Mouse (Mus musculus): ENCODE data around the gene Tmf1. TPM values are rescaled to one million over a fixed set of nuclear protein-coding genes. Genes with fewer than 3 reads are reported as not detected.

Tmf1 gene
- polyA plus RNA-seq, 1 experiment from 2014 or later = 37.7 TPM

- Histone ChIP-seq H3K4me3 (ENCODE audit: low read depth, low read length) (no peak overlapping the region), H3K4me1 (ENCODE audit: control insufficient read depth, insufficient read depth, low read length) (no peaks in the 10 kb centered on the region), H3K27me3 (replicated peaks; ENCODE audit: control insufficient read depth, insufficient read depth, low read length) (no peaks in the 10 kb centered on the region), H3K27ac (replicated peaks; ENCODE audit: low read depth, low read length) (no peak overlapping the region), H3K9me3 (ENCODE audit: control insufficient read depth, low read length) (no peaks in the 10 kb centered on the region), H3K4me2 (ENCODE audit: low read depth, low read length) (no peak overlapping the region), H3K9ac (ENCODE audit: low read depth, low read length) (no peak overlapping the region), H3K36me3 (ENCODE audit: control insufficient read depth, insufficient read depth, low read length) (0 out of 2 replicates have a peak, but pooled peaks cover 17% of the 10 kb centered on the region)
- DNase-seq (ENCODE audit: low spot score) (no peak), ATAC-seq (ENCODE audit: low read depth) (no peak)
- WGBS = 82% methylated on average over 5 of the region's 5 CpGs
Observed at GRCm38 (mm10) chr6:97116896-97117295, 62.0 kb downstream of the Tmf1 start.

- no peak overlapping the region for H3K27ac ChIP-seq (replicated peaks; ENCODE audit: low read depth, low read length)
- H3K4me3 ChIP-seq (ENCODE audit: low read depth, low read length) = no peak overlapping the region
- H3K27me3 ChIP-seq (replicated peaks; ENCODE audit: control insufficient read depth, insufficient read depth, low read length) = no peaks in the 10 kb centered on the region
- H3K36me3 ChIP-seq (ENCODE audit: control insufficient read depth, insufficient read depth, low read length) = 0 out of 2 replicates have a peak, but pooled peaks cover 18% of the 10 kb centered on the region
- no peaks in the 10 kb centered on the region for H3K9me3 ChIP-seq (ENCODE audit: control insufficient read depth, low read length)
- no peak overlapping the region for H3K9ac ChIP-seq (ENCODE audit: low read depth, low read length)
- 52% methylated on average over 3 of the region's 3 CpGs for WGBS
- no peaks in the 10 kb centered on the region for H3K4me1 ChIP-seq (ENCODE audit: control insufficient read depth, insufficient read depth, low read length)
- ATAC-seq (ENCODE audit: low read depth) (no peak), DNase-seq (ENCODE audit: low spot score) (no peak)
- no peak overlapping the region for H3K4me2 ChIP-seq (ENCODE audit: low read depth, low read length)
Observed at GRCm38 (mm10) chr6:97114821-97115220, 64.1 kb downstream of the Tmf1 start.

- 71% methylated on average over 8 of the region's 8 CpGs for WGBS
- no peaks in the 10 kb centered on the region for H3K27me3 ChIP-seq (replicated peaks; ENCODE audit: control insufficient read depth, insufficient read depth, low read length)
- no peak overlapping the region for H3K4me2 ChIP-seq (ENCODE audit: low read depth, low read length)
- H3K4me1 ChIP-seq (ENCODE audit: control insufficient read depth, insufficient read depth, low read length) = no peaks in the 10 kb centered on the region
- H3K4me3 ChIP-seq (ENCODE audit: low read depth, low read length) = no peak overlapping the region
- H3K9me3 ChIP-seq (ENCODE audit: control insufficient read depth, low read length) = no peaks in the 10 kb centered on the region
- H3K36me3 ChIP-seq (ENCODE audit: control insufficient read depth, insufficient read depth, low read length) = 0 out of 2 replicates have a peak, but pooled peaks cover 18% of the 10 kb centered on the region
- no peak overlapping the region for H3K9ac ChIP-seq (ENCODE audit: low read depth, low read length)
- H3K27ac ChIP-seq (replicated peaks; ENCODE audit: low read depth, low read length) = no peak overlapping the region
- peak; percentile 22 for DNase-seq (ENCODE audit: low spot score)
- ATAC-seq (ENCODE audit: low read depth) = no peak
Observed at GRCm38 (mm10) chr6:97112177-97112576, 66.7 kb downstream of the Tmf1 start.

GRCm38 (mm10) chr6:97106777-97107176 is 72.1 kb downstream of the Tmf1 start:
- Histone ChIP-seq H3K36me3 (ENCODE audit: control insufficient read depth, insufficient read depth, low read length) (no peaks in the 10 kb centered on the region), H3K4me3 (ENCODE audit: low read depth, low read length) (no peak overlapping the region), H3K4me2 (ENCODE audit: low read depth, low read length) (no peak overlapping the region), H3K9ac (ENCODE audit: low read depth, low read length) (no peak overlapping the region), H3K4me1 (ENCODE audit: control insufficient read depth, insufficient read depth, low read length) (no peaks in the 10 kb centered on the region), H3K27me3 (replicated peaks; ENCODE audit: control insufficient read depth, insufficient read depth, low read length) (no peaks in the 10 kb centered on the region; the same call in 1 of the 2 replicates), H3K9me3 (ENCODE audit: control insufficient read depth, low read length) (no peaks in the 10 kb centered on the region), H3K27ac (replicated peaks; ENCODE audit: low read depth, low read length) (no peak overlapping the region)
- 11% methylated on average over 2 of the region's 2 CpGs for WGBS
- peak; percentile 94 for DNase-seq (ENCODE audit: low spot score)
- ATAC-seq (ENCODE audit: low read depth) = peak; percentile 75

GRCm38 (mm10) chr6:97106106-97106505 is 72.8 kb downstream of the Tmf1 start:
- 82% methylated on average over 8 of the region's 8 CpGs for WGBS

GRCm38 (mm10) chr6:97104264-97104852 is 74.6 kb downstream of the Tmf1 start:
- no peak overlapping the region for H3K27ac ChIP-seq (replicated peaks; ENCODE audit: low read depth, low read length)
- 79% methylated on average over 7 of the region's 7 CpGs for WGBS
- no peaks in the 10 kb centered on the region; the same call in 1 of the 2 replicates for H3K4me1 ChIP-seq (ENCODE audit: control insufficient read depth, insufficient read depth, low read length)
- H3K4me2 ChIP-seq (ENCODE audit: low read depth, low read length) = no peak overlapping the region
- DNase-seq (ENCODE audit: low spot score) (no peak), ATAC-seq (ENCODE audit: low read depth) (no peak; the same call in 1 of the 2 replicates)
- no peaks in the 10 kb centered on the region for H3K9me3 ChIP-seq (ENCODE audit: control insufficient read depth, low read length)
- no peaks in the 10 kb centered on the region for H3K36me3 ChIP-seq (ENCODE audit: control insufficient read depth, insufficient read depth, low read length)
- no peaks in the 10 kb centered on the region; the same call in 1 of the 2 replicates for H3K27me3 ChIP-seq (replicated peaks; ENCODE audit: control insufficient read depth, insufficient read depth, low read length)
- H3K4me3 ChIP-seq (ENCODE audit: low read depth, low read length) = no peak overlapping the region
- no peak overlapping the region for H3K9ac ChIP-seq (ENCODE audit: low read depth, low read length)

More at GRCm38 (mm10) chr6:97106106-97106505, 72.8 kb downstream of the Tmf1 start:
- DNase-seq (ENCODE audit: low spot score) (no peak), ATAC-seq (ENCODE audit: low read depth) (no peak)
- H3K9me3 ChIP-seq (ENCODE audit: control insufficient read depth, low read length) = no peaks in the 10 kb centered on the region
- H3K4me3 ChIP-seq (ENCODE audit: low read depth, low read length) = no peak overlapping the region
- no peak overlapping the region for H3K27ac ChIP-seq (replicated peaks; ENCODE audit: low read depth, low read length)
- H3K4me2 ChIP-seq (ENCODE audit: low read depth, low read length) = no peak overlapping the region
- no peak overlapping the region for H3K9ac ChIP-seq (ENCODE audit: low read depth, low read length)
- no peaks in the 10 kb centered on the region for H3K36me3 ChIP-seq (ENCODE audit: control insufficient read depth, insufficient read depth, low read length)
- H3K27me3 ChIP-seq (replicated peaks; ENCODE audit: control insufficient read depth, insufficient read depth, low read length) = no peaks in the 10 kb centered on the region; the same call in 1 of the 2 replicates
- no peaks in the 10 kb centered on the region; the same call in 1 of the 2 replicates for H3K4me1 ChIP-seq (ENCODE audit: control insufficient read depth, insufficient read depth, low read length)

Other genes starting within 250 kb of the Tmf1 start
- gene Fam19a4, start 118.7 kb downstream of the Tmf1 start, polyA plus RNA-seq (2014; fragmentation: Nextera tagmentation; extraction: Ambion mirVana) = 1.4 and 1.9 TPM in 2 replicates
- gene Eogt, start 29.9 kb downstream of the Tmf1 start, polyA plus RNA-seq (2014; fragmentation: Nextera tagmentation; extraction: Ambion mirVana) = 7.9 and 10.1 TPM in 2 replicates
- 77.7 and 88.3 TPM in 2 replicates for gene Uba3, start 26.5 kb upstream of the Tmf1 start, polyA plus RNA-seq (2014; fragmentation: Nextera tagmentation; extraction: Ambion mirVana)
- 78.1 and 78.3 TPM in 2 replicates for gene Arl6ip5, start 31.6 kb upstream of the Tmf1 start, polyA plus RNA-seq (2014; fragmentation: Nextera tagmentation; extraction: Ambion mirVana)
- gene Lmod3, start 73.6 kb upstream of the Tmf1 start, polyA plus RNA-seq (2014; fragmentation: Nextera tagmentation; extraction: Ambion mirVana) = 17.1 and 21.6 TPM in 2 replicates

Data from embryonic facial prominence, embryonic 14.5 days (tissue).